Mouse (Mus musculus): ENCODE results near the gene Man1a2. TPM values are rescaled to one million over a fixed set of nuclear protein-coding genes. Genes with fewer than 3 reads are reported as not detected.

Gene Man1a2
- polyA plus RNA-seq, 1 experiment from 2014 or later, result 74.9 TPM

- no peaks in the 10 kb centered on the region for H3K4me1 ChIP-seq
- H3K27ac ChIP-seq, result no peak overlapping the region
- no peaks in the 10 kb centered on the region for H3K27me3 ChIP-seq (ENCODE audit: low read depth, poor library complexity, severe bottlenecking)
- H3K36me3 ChIP-seq, result no peaks in the 10 kb centered on the region
- DNase-seq (ENCODE audit: low spot score), result no peak
- no peaks in the 10 kb centered on the region for H3K9me3 ChIP-seq (replicated peaks)
- WGBS, result 77% methylated on average over 10 of the region's 10 CpGs
- H3K4me3 ChIP-seq, result no peak overlapping the region
These were observed 138.0 kb downstream of the Man1a2 start for GRCm38 (mm10) chr3:100547162-100547912.

GRCm38 (mm10) chr3:100536686-100537085 is 148.6 kb downstream of the Man1a2 start:
- DNase-seq (ENCODE audit: low spot score), result no peak
- no peaks in the 10 kb centered on the region for H3K9me3 ChIP-seq (replicated peaks)
- WGBS, result 91% methylated on average over 2 of the region's 2 CpGs

DNA sequence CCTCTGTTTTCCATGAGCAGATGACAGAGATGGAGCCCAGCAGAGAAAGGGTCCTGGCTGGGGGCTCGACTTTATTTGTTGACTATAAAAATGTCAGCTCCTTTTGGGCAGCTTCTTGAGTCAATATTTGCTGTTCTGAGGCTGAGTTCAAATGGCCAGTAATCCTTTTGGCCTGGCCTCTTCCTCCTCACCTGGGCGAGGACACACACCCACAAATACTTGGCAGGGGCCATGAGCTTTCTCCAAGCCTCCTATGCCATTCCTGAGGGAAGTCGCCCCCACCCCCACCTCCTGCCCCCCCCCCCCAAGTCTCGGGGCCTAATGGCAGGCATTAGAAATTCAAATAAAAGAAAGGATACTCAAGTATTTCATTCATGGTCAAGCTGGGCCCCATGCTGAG is 149.4 kb downstream of the Man1a2 start:
- H3K4me1 ChIP-seq, result peaks cover 13% of the 10 kb centered on the region; the same call in 1 of the 2 replicates
- no peaks in the 10 kb centered on the region for H3K36me3 ChIP-seq
- H3K27me3 ChIP-seq (ENCODE audit: low read depth, poor library complexity, severe bottlenecking), result no peaks in the 10 kb centered on the region
- no peaks in the 10 kb centered on the region for H3K9me3 ChIP-seq (replicated peaks)
- no peak overlapping the region for H3K27ac ChIP-seq
- no peak for DNase-seq (ENCODE audit: low spot score)
- WGBS, result 67% methylated on average over 4 of the region's 4 CpGs
- no peak overlapping the region for H3K4me3 ChIP-seq

More at GRCm38 (mm10) chr3:100536686-100537085, 148.6 kb downstream of the Man1a2 start:
- Histone ChIP-seq H3K36me3 (no peaks in the 10 kb centered on the region), H3K4me1 (peaks cover 13% of the 10 kb centered on the region; the same call in 1 of the 2 replicates), H3K27ac (no peak overlapping the region), H3K27me3 (ENCODE audit: low read depth, poor library complexity, severe bottlenecking) (no peaks in the 10 kb centered on the region), H3K4me3 (no peak overlapping the region)

- no peaks in the 10 kb centered on the region for H3K27me3 ChIP-seq (ENCODE audit: low read depth, poor library complexity, severe bottlenecking)
- no peak for DNase-seq (ENCODE audit: low spot score)
- no peak overlapping the region for H3K4me3 ChIP-seq
- H3K9me3 ChIP-seq (replicated peaks), result no peaks in the 10 kb centered on the region
- WGBS, result 54% methylated on average over 3 of the region's 3 CpGs
- no peak overlapping the region for H3K27ac ChIP-seq
- H3K36me3 ChIP-seq, result no peaks in the 10 kb centered on the region
- peaks cover 13% of the 10 kb centered on the region; the same call in 1 of the 2 replicates for H3K4me1 ChIP-seq
These were observed 150.0 kb downstream of the Man1a2 start for GRCm38 (mm10) chr3:100535298-100535697.

- no peaks in the 10 kb centered on the region for H3K36me3 ChIP-seq
- peaks cover 13% of the 10 kb centered on the region; the same call in 1 of the 2 replicates for H3K4me1 ChIP-seq
- H3K9me3 ChIP-seq (replicated peaks), result no peaks in the 10 kb centered on the region
- no peaks in the 10 kb centered on the region for H3K27me3 ChIP-seq (ENCODE audit: low read depth, poor library complexity, severe bottlenecking)
- no peak for DNase-seq (ENCODE audit: low spot score)
- no peak overlapping the region for H3K27ac ChIP-seq
- no peak overlapping the region for H3K4me3 ChIP-seq
- 91% methylated on average over 3 of the region's 3 CpGs for WGBS
These were observed 150.9 kb downstream of the Man1a2 start for GRCm38 (mm10) chr3:100534394-100534793.

- no peaks in the 10 kb centered on the region for H3K9me3 ChIP-seq (replicated peaks)
- peaks cover 13% of the 10 kb centered on the region; the same call in 1 of the 2 replicates for H3K4me1 ChIP-seq
- DNase-seq (ENCODE audit: low spot score), result no peak
- H3K36me3 ChIP-seq, result no peaks in the 10 kb centered on the region
- no peak overlapping the region for H3K4me3 ChIP-seq
- no peaks in the 10 kb centered on the region for H3K27me3 ChIP-seq (ENCODE audit: low read depth, poor library complexity, severe bottlenecking)
- no peak overlapping the region for H3K27ac ChIP-seq
These were observed 151.9 kb downstream of the Man1a2 start for GRCm38 (mm10) chr3:100533429-100533828.

- H3K4me1 ChIP-seq, result peaks cover 13% of the 10 kb centered on the region; the same call in 1 of the 2 replicates
- no peaks in the 10 kb centered on the region for H3K27me3 ChIP-seq (ENCODE audit: low read depth, poor library complexity, severe bottlenecking)
- H3K9me3 ChIP-seq (replicated peaks), result no peaks in the 10 kb centered on the region
- 94% methylated on average over 5 of the region's 5 CpGs for WGBS
- H3K36me3 ChIP-seq, result no peaks in the 10 kb centered on the region
- H3K4me3 ChIP-seq, result no peak overlapping the region
- no peak overlapping the region for H3K27ac ChIP-seq
- no peak for DNase-seq (ENCODE audit: low spot score)
These were observed 154.4 kb downstream of the Man1a2 start for GRCm38 (mm10) chr3:100530919-100531318.

DNA sequence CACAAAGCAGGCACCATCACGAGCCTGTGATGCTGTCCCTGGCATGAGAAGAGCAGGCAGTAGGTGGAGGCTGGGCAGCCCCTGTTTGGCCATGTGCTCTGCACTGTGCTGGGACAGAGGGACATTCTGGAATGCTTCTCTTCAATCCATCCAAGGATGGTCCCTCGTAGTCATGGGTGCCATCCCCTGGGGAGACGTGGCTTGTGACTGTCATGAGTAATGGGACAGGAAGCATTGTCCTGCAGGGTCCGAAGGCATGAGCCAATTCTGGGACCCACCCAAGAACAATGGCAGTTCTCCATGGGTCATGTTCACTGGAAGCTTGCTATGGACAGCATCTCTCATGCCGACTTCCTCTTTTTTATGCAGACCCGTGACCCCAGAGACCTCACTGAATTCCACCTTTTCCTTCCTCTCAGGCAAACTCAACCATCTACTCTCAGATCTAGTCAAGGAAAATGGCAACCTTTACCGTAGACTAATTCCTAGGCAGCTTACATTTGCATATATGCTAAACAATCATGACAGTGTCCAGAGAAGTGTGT is 155.0 kb downstream of the Man1a2 start:
- 88% methylated on average over 7 of the region's 7 CpGs for WGBS
- no peak overlapping the region for H3K27ac ChIP-seq
- no peaks in the 10 kb centered on the region for H3K9me3 ChIP-seq (replicated peaks)
- no peak for DNase-seq (ENCODE audit: low spot score)
- no peaks in the 10 kb centered on the region for H3K27me3 ChIP-seq (ENCODE audit: low read depth, poor library complexity, severe bottlenecking)
- H3K4me1 ChIP-seq, result peaks cover 9% of the 10 kb centered on the region; the same call in 1 of the 2 replicates
- no peaks in the 10 kb centered on the region for H3K36me3 ChIP-seq
- H3K4me3 ChIP-seq, result no peak overlapping the region

GRCm38 (mm10) chr3:100522671-100523070 is 162.6 kb downstream of the Man1a2 start:
- WGBS, result 85% methylated on average over 7 of the region's 7 CpGs
- no peaks in the 10 kb centered on the region for H3K36me3 ChIP-seq
- H3K9me3 ChIP-seq (replicated peaks), result no peaks in the 10 kb centered on the region
- DNase-seq (ENCODE audit: low spot score), result no peak
- H3K4me1 ChIP-seq, result no peaks in the 10 kb centered on the region
- no peaks in the 10 kb centered on the region for H3K27me3 ChIP-seq (ENCODE audit: low read depth, poor library complexity, severe bottlenecking)
- no peak overlapping the region for H3K27ac ChIP-seq
- H3K4me3 ChIP-seq, result no peak overlapping the region

DNA sequence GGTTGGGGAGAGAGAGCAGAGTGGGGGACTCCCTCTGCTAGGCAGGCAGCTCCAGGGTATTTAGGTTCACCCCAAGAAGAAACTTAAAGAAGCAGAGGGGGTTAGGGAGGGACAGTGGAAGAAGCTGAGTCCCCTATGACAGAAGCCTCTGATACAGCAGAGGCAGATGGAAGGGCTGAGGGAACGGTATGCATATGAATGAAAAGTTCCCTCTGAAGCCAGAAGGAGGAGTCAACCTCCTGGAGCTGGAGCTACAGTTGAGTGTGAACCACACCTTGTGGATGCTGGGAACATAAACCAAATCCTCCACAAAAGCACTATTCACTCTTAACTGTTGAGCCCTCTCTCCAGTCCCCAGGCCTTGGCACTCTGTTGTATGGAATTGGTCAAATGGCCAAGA is 163.7 kb downstream of the Man1a2 start:
- DNase-seq (ENCODE audit: low spot score), result no peak
- WGBS, result 32% methylated on average over 1 of the region's 1 CpGs
- no peaks in the 10 kb centered on the region for H3K4me1 ChIP-seq
- H3K36me3 ChIP-seq, result no peaks in the 10 kb centered on the region
- no peak overlapping the region for H3K4me3 ChIP-seq
- H3K27me3 ChIP-seq (ENCODE audit: low read depth, poor library complexity, severe bottlenecking), result no peaks in the 10 kb centered on the region
- H3K9me3 ChIP-seq (replicated peaks), result no peaks in the 10 kb centered on the region
- no peak overlapping the region for H3K27ac ChIP-seq

DNA sequence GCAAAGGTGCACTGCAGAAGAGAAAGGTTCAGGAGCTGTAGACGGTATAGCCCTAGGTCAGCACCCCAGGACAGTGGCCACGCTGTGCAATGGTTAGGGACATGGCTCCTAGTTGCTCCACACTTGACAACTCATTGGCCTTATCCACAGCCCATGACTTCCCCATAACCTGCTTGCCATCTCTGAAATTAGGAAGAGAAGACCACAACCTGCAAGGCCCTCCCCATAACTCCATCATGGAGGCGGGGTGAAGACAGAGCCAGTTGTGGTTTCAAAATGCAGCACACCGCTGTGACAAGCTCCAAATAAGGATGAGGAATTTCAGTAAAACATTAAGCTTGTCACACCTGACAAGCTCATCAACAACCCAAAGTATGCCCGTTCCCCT is 169.6 kb downstream of the Man1a2 start:
- no peak for DNase-seq (ENCODE audit: low spot score)
- no peaks in the 10 kb centered on the region for H3K27me3 ChIP-seq (ENCODE audit: low read depth, poor library complexity, severe bottlenecking)
- no peaks in the 10 kb centered on the region for H3K36me3 ChIP-seq
- H3K4me1 ChIP-seq, result 0 out of 2 replicates have a peak, but pooled peaks cover 3% of the 10 kb centered on the region
- no peaks in the 10 kb centered on the region for H3K9me3 ChIP-seq (replicated peaks)
- H3K27ac ChIP-seq, result no peak overlapping the region
- WGBS, result 92% methylated on average over 5 of the region's 5 CpGs
- no peak overlapping the region for H3K4me3 ChIP-seq

DNA sequence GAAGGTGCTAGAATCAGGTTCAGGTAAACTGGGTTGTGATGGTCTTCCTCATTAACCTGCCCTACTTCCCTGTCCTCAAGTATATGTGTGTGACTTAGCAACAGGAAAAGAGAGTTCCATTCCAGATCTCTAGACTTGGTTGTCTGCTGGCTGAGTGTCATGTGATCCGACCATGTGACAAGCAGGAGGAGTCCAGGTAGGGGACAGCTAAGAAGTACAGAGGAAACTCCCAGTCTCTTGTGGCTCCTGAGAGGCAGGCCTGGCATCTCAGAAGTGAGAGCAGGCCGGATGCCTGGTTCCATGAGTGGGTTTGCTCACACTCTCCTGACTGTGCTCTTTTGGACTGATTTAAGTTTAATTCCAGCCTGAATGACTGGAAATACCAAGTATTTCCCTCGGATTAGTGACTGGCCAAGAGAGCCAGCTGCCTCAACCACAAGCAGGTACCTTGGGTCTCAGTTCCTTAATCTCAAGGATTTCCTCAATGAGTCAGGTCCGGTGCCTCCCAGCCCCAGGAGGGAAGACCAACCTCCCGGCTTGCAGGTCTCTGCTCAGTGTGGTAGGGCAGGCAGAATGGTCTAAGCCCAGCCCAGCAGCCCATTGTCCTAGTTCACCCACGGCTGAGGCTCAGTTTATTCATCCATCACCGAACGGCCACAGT is 170.1 kb downstream of the Man1a2 start:
- Histone ChIP-seq H3K4me3 (no peak overlapping the region), H3K4me1 (0 out of 2 replicates have a peak, but pooled peaks cover 3% of the 10 kb centered on the region), H3K27me3 (ENCODE audit: low read depth, poor library complexity, severe bottlenecking) (no peaks in the 10 kb centered on the region), H3K9me3 (replicated peaks) (no peaks in the 10 kb centered on the region), H3K36me3 (no peaks in the 10 kb centered on the region), H3K27ac (no peak overlapping the region)
- 86% methylated on average over 8 of the region's 8 CpGs for WGBS
- no peak for DNase-seq (ENCODE audit: low spot score)

All from limb, embryonic 10.5 days (tissue).